19 mouse cellular contexts compared by ENCODE assay signal in the genomic region with DNA sequence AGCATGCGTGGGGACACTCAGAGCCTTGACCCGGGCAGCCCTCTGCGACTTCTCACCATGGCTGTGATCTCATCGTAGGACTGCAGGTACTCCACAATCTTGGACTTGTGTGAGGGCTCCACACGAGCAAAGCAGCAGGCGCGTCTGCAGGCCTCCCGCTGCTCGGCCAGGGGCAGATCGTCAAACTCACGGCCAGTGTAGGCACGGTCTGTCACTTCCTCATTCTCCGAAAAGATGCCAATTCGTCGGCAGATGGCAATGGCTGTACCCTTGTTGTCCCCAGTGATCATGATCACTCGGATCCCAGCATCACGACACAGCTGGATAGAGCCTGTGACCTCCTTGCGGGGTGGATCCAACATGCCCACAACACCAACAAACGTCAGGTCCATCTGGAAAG. TPM values are rescaled to one million over a fixed set of nuclear protein-coding genes. Genes with fewer than 3 reads are reported as not detected.
"Had no signal": no experiment of that assay in that cellular context is flagged by ENCODE, and none has a peak within 500 bp of the region (broad histone marks: within the 10 kb centered on the region; RNA-seq: fewer than 3 reads in every experiment).

No protein-coding gene starts in this region.

- DNase-seq: kidney, adult 8-10 months; lung, embryonic 14.5 days; lung, postnatal 10 days; lung, postnatal 4 days; right cerebral cortex, adult 18-20 months; right cerebral cortex, postnatal 25 days; thymus, postnatal 4 days had no signal

- H3K9ac ChIP-seq: limb, embryonic 15.5 days; liver, embryonic 12.5 days; lung, embryonic 14.5 days; midbrain, embryonic 12.5 days had no signal

- H3K9me3 ChIP-seq: limb, embryonic 15.5 days; liver, embryonic 12.5 days; midbrain, embryonic 12.5 days had no signal

- H3K27ac ChIP-seq: left cerebral cortex, adult 2 months; limb, embryonic 15.5 days; liver, embryonic 12.5 days; midbrain, embryonic 12.5 days; stomach, postnatal 0 days had no signal

- ATAC-seq: intestine, embryonic 16.5 days; liver, embryonic 12.5 days; midbrain, embryonic 16.5 days had no signal

- H3K4me2 ChIP-seq: limb, embryonic 15.5 days; liver, embryonic 12.5 days; lung, embryonic 14.5 days; midbrain, embryonic 12.5 days had no signal

- H3K4me1 ChIP-seq: limb, embryonic 15.5 days; liver, embryonic 12.5 days; midbrain, embryonic 12.5 days had no signal

- H3K27me3 ChIP-seq: limb, embryonic 15.5 days; liver, embryonic 12.5 days; midbrain, embryonic 12.5 days had no signal

- H3K4me3 ChIP-seq: left cerebral cortex, adult 2 months; limb, embryonic 15.5 days; liver, embryonic 12.5 days; midbrain, embryonic 12.5 days had no signal

RNA-seq across cellular contexts. Expression of a gene that starts 14.4 kb away (rescaled TPM):
- polyA plus RNA-seq: lung, embryonic 14.5 days had no signal

RNA-seq across cellular contexts. Expression of a gene that starts 33.8 kb away (rescaled TPM):
- total RNA-seq: layer of hippocampus, adult 8-10 months; layer of hippocampus, postnatal 14 days; left cerebral cortex, adult 2 months; left cerebral cortex, postnatal 14 days had no signal
- polyA plus RNA-seq: limb, embryonic 11.5 days; liver, embryonic 12.5 days; lung, embryonic 14.5 days; midbrain, embryonic 12.5 days; midbrain, embryonic 16.5 days; neural tube, embryonic 14.5 days had no signal
